Mouse (Mus musculus): ENCODE measurements at regions not wholly inside any gene's neighbourhood (a gene's known extent, or its start where the extent isn't known, plus 50 kb on each side); places are given as distances from the start of the nearest gene placed in this dataset.

GRCm38 (mm10) chr2:138966110-138966790 lies 527.5 kb upstream of the Sptlc3 start:
- TF ChIP-seq CTCF (IDR thresholded peaks at IDR 0.05; ENCODE audit: low read depth) (no peak), EP300 (IDR thresholded peaks at IDR 0.05; ENCODE audit: low read depth) (no peak)

Measured in liver, postnatal 0 days (tissue).